Mouse (Mus musculus) frontal cortex, postnatal 14 days (tissue): Measurements from ENCODE around the gene Fam83c.
"Not testable (repeated sequence)": the region's sequence is repeated elsewhere in the genome, so short reads cannot be mapped to it uniquely, and the experiment has no call there.

Source experiments
- DNase-seq, 2 experiments: peaks; one replicate each; pipeline ENCODE4 v3.0.0; 2022; ENCODE audit warnings: low spot score in 2 of 2

Gene Fam83c

DNA sequence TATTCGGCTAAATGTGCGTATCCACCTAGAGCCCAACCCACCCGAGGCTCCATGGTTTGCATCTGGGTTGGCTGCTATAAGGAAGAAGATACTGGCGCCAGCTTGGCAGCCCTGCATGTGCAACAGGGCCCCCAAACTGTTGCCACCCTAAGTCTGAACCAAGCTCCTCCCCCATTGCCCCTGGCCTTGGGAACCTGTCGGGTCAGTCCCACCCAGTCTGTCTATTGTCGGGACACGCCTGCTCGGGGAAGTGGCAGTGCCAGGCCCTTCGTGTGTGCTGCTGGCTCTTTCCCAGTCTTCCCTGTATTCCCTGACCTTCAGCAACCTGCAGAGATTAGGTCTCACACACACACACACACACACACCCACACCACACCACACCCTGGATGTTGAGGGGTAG, at the start of gene Fam83c:
Gene Fam83c (minus strand): TSS at position 123 of the 400 bp plus-strand sequence.
- no peak for DNase-seq

GRCm38 (mm10) chr2:155882087-155882486, 47.4 kb upstream of the Fam83c start:
- no peak for DNase-seq

- DNase-seq = no peak
Observed at GRCm38 (mm10) chr2:155878964-155879876, 44.6 kb upstream of the Fam83c start.

GRCm38 (mm10) chr2:155873636-155874035, 39.0 kb upstream of the Fam83c start:
- DNase-seq = no peak

DNA sequence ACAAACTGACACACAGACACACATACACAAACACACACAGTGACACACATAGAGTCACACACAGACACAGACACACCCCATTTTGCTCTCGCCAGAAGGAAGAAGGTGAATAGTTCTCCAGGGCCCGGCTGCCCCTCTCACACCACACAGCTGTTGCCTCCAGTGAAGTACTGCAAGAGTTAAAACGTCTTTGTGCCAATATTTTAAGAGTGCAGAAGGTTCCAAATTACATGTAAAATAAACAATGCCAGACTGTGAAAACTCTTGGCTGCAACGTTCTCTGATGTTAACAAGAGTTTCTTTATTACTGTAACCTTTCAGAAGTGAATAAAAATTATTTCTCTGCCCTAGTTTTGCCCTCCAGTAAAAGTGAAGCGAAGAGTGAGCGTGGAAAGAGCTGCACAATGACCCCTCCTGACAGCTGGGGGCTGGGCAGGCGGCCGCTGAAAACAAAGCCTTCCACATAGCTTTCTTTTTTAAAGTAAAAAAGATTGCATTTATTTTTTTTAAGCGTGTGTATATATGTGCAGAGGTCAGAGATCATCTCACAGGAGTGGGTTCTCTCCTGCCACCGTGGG, 38.4 kb upstream of the Fam83c start:
- DNase-seq = no peak

DNA sequence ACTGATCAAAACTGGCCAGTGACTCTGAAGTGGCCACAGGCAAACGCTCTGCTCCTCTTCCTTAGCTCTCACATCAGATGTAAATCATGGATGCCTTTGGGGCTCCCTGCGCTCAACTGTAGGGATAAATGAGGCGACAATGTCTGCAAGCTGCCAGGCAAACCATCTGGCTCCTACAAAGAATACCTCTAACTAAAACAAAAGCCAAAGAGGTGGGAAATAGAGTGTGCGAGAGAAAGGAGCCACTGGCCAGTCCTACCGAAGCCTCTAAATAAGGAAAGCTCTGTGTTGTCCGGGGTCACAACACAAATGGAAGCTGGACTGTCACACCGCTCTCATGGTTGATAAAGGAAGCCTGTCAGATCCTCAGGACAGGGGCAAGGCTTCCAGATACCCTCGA, 37.8 kb upstream of the Fam83c start:
- DNase-seq = no peak

- no peak for DNase-seq
Observed at GRCm38 (mm10) chr2:155869772-155870171, 35.1 kb upstream of the Fam83c start.

DNA sequence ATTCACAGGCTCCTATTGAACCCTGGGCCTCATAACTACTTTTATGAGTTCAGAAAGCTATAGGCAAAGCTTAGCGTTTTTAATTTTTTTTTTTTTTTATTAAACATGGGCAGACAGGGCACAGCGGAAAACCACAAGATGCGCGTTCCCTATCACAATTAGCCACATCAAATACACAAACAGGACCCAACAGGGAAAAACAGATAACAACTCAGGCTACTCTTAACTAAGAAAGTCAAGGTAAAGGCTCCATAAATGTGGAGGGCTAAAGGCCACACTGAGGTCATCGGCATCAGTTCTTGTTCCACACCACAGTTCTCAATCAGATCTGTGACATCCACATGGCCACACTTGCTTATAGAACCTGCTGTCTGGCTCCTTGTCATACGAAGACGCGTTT, 33.7 kb upstream of the Fam83c start:
- no peak for DNase-seq

DNA sequence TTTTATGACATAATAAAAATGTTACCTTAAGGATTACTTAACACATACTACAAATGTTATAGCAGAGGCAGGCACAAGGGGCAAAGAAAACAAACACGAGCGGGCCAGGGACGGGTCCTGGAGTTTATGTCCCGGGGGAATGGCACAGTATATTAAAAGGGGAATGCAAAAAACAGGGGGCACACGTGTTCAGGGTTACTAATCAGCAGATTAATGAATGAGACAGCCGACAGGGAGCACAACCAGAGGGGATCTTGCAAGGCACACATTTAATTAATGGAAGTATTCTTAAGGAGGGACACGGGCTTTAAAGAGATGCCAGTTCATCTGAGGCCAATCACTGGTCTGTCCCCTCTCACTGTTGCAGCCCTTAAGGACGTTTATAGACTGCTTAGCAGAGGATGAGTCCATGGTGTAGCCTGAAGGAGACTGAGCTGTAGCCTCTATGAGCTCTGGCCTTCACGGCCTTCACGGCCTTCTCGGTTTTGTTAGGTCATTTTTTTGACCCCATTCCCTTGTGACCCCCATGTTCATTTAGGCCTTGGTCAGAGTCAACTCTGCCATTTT, 28.7 kb upstream of the Fam83c start:
- no peak for DNase-seq

DNA sequence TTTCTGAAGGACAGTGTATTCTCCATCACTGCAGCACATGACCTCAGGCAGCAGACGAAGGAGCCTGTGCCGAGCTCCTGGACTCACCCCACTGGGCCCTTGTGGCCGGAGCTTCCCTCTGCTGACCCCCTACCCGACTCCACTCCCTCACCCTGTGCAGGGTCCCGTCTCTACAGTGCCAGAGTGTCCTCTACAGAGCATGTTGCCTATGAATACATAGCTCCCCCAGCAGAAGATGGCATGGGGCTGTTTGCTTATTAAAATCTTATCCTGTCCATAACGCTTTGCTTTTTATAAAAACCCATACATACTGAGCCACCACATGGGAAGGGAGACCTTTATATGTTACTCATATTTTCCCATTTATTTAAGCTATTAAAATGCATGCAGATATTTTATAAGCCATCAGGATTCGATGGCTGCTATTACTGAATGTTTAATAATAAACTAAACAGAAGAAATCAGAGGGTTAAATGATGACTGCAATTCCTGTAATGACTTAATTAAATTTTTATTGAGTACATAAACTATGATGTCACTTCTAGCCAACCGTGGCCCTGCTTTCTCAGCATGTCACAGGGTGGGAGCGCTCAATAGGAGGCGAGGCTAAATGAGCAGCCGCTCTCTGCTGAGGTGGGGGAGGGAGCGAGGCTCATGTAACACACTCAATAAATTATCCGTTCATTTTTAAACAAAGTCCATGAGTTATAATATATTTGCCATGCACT, 28.1 kb upstream of the Fam83c start:
- peak; percentile 24 to 27 for DNase-seq

GRCm38 (mm10) chr2:155861581-155861980, 26.9 kb upstream of the Fam83c start:
- DNase-seq = no peak

DNA sequence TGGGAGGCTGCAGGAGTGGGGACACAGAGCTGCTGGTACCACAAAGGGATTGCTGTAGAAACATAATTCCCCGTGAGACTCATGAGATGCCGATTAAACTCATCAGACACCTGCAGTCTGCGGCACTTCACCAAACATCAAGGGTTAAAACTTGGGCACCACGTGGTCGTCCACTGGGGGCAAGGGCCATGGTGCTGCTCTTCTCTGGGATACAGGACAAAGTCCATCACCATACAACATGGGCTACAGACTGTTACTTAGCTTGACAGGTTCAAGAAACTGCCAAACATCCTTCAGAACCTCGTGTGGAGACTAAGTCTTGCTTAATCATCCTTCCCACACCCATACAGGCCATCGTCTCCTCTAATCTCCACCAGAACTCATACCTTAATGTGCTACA, 25.4 kb upstream of the Fam83c start:
- no peak for DNase-seq

GRCm38 (mm10) chr2:155852536-155852935, 17.9 kb upstream of the Fam83c start:
- DNase-seq = no peak

- DNase-seq = no peak
Observed at GRCm38 (mm10) chr2:155850120-155850519, 15.5 kb upstream of the Fam83c start.

DNA sequence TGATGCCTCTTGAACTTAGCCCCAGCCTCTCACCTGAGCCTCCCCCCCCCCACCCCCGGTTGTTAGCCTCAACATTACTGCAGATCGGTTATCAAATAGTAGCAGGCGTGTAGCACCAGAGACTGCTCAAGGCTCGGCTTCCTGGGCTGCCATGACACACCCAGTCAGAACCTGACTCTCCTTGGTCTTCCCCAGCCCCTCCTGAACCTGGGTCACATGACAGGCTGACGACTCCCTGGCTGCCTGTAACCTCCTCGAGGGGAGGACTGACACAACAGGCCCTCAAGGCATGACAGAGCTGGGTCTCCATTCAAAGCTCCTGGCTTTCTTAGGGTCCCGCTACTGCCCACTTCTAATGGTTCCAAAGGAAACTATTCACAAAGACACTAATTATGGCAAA, 14.8 kb upstream of the Fam83c start:
- no peak for DNase-seq

DNA sequence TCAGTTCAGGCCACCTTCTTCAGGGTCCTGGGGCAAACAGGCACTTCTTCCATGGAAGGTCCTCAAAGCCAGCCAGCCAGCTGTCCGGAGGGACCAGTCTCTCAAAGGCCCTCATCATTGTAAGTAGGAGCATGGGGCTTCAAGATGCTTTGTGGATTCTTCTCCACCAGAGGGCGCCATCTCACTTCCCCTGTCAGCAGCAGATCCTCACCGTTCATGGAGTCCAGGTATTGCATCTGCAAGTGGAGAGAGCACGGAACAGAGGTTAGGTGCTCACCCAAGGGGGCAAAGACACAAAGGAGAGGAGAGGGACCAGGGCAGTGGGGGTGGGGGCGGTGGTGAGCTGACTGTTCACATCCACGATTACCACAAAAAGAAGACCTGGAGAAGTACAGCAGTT, 13.6 kb upstream of the Fam83c start:
- peak; percentile 57 to 77 for DNase-seq

- DNase-seq = no peak
Observed at GRCm38 (mm10) chr2:155846930-155847329, 12.3 kb upstream of the Fam83c start.

DNA sequence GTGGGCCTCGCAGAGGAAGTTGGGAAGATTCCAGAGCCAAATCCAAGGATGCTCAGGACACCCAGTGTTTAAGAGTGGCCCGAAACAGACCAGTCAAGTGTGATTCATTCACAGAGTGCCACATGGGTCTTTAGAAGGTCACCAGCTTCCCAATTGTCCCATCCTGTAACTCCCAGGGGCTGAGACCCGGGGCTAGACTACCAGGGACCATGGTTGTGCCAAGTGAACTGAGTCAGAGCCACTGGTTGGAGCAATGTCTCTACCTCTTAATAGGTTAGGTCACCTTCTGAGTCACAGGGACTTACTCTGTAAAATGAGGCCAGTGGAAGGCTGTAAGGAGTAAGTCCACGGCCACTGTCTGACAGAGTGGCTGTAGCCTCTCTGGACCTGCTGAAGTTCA, 4.3 kb upstream of the Fam83c start:
- DNase-seq = no peak

DNA sequence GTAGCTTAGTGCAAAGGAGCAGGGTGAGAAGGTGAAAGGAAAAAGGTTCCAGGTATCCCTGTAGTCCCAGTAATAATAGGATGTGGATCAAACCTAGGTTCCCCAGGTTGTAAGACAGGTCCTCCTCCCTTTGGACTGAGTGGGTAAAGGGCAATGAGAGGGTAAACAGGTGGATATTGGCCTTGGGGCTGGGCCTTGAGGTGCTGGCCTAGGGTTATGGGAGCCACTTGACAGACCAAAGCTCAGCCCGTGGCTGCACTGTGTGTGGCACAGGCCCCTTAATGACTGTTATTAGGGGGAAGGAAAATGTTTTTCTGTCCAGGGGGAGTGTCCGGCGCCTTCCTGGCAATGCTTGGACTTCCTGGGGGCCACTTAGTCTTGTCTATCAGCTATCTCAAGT, 3.3 kb upstream of the Fam83c start:
- DNase-seq = no peak

DNA sequence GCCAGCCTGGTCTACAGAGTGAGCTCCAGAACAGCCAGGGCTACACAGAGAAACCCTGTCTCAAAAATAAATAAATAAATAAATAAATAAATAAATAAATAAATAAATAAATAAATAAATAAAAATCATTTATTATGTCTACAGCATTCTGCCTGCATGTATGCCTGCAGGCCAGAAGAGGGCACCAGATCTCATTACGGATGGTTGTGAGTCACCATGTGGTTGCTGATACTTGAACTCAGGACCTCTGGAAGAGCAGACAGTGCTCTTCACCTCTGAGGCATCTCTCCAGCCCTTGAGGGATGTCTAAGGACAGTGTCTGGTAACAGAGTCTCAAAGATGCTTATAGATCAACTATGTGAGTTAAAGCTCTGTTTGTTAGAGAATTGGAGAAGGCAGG, 2.6 kb downstream of the Fam83c start:
- not testable (repeated sequence) for DNase-seq

DNA sequence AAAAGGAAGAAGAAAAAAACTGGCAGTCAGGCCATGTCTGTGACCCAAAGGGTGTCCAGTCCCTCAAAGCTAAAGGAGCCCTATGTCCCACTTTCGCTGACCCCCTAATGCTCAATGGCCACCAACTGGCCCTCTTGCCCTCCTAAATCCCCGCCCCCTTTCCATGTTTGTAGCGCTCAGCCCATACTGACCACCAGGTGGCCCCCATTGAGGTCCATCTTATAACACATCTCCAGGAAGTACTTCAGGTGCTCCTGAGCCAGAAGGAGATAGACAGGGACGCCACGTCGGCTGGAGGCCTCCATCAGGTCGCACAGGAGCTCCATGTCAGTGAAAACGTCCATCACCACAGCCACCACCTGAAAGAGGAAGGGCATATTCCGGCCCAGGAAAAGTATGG, 3.4 kb downstream of the Fam83c start:
- no peak for DNase-seq

DNA sequence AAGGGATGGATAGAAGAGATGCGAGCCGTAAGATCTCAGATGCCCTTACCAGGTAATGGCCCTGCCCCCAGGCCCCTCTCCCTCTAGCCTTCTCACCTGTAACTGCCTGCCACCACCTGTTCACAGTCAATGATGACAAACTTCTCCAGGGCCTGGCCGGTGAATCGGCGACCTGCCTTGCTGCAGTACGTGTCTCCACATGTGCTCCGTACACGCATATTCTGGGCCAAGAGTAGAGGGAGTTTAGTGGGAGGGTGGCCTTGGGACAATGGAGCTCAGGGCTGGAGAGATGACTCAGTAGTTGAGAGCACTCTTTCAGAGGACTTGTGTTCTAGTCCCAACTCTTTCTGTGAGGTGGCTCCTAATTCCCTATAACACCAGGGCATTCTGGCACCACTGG, 3.8 kb downstream of the Fam83c start:
- no peak for DNase-seq
